Mouse (Mus musculus) heart, embryonic 16.5 days (tissue): ENCODE results near the gene Helt. TPM values are rescaled to one million over a fixed set of nuclear protein-coding genes. Genes with fewer than 3 reads are reported as not detected.
A peak's percentile ranks its signal among the peaks of the same experiment; 100 is the strongest.

ENCODE experiments used
- ATAC-seq: fragments of 200-750 bp; cut with Nextera tagmentation; replicated peaks from 2 replicates; pipeline ENCODE4 v1.8.0; 2017; ENCODE audit warnings: moderate number of reproducible peaks; ENCODE audit not compliant: insufficient read depth, low FRiP score; ENCODE audit errors: extremely low read depth
- H3K27ac ChIP-seq: fragments of 300-500 bp; sonication (generic); 2 replicates; pipeline ENCODE4 v1.5.1; 2014; ENCODE audit warnings: mild to moderate bottlenecking, low read length, control low read depth, moderate library complexity
- H3K27me3 ChIP-seq: fragments of 300-500 bp; sonication (generic); 2 replicates; pipeline ENCODE4 v1.6.1; 2014; ENCODE audit warnings: low read length, mixed read lengths; ENCODE audit not compliant: control insufficient read depth, insufficient read depth
- H3K36me3 ChIP-seq: fragments of 300-500 bp; sonication (generic); 2 replicates; pipeline ENCODE4 v1.6.1; 2014; ENCODE audit not compliant: control insufficient read depth, insufficient read depth
- H3K4me1 ChIP-seq: fragments of 300-500 bp; sonication (generic); 2 replicates; pipeline ENCODE4 v1.6.1; 2014; ENCODE audit warnings: low read length, mixed read lengths; ENCODE audit not compliant: control insufficient read depth, insufficient read depth
- H3K4me2 ChIP-seq: fragments of 300-500 bp; sonication (generic); 2 replicates; pipeline ENCODE4 v1.6.1; 2014; ENCODE audit warnings: low read depth, mild to moderate bottlenecking, control low read depth, low read length
- H3K4me3 ChIP-seq: fragments of 300-500 bp; sonication (generic); 2 replicates; pipeline ENCODE4 v1.5.1; 2014; ENCODE audit warnings: mild to moderate bottlenecking, control low read depth, low read length
- H3K9ac ChIP-seq: fragments of 300-500 bp; sonication (generic); 2 replicates; pipeline ENCODE4 v1.6.1; 2014; ENCODE audit warnings: low read length, control low read depth
- H3K9me3 ChIP-seq: fragments of 300-500 bp; sonication (generic); replicated peaks from 2 replicates; pipeline ENCODE4 v1.6.1; 2016; ENCODE audit warnings: low read length; ENCODE audit not compliant: control insufficient read depth
- WGBS: fragments of 180-500 bp; shearing (Covaris S2); extraction: QIAGEN DNeasy Blood & Tissue Kit; methylation state at CpG from one replicate; pipeline ENCODE4 v1.1.7; 2014; 5-methylcytosine and 5-hydroxymethylcytosine counted together
- polyA plus RNA-seq: library from polyadenylated mRNA; unstranded; fragments of >200 nt; fragmentation: Nextera tagmentation; extraction: Ambion mirVana; gene quantifications from 2 replicates; pipeline ENCODE4 v1.2.1, GENCODE M21; 2015

Helt gene
- polyA plus RNA-seq, 1 experiment from 2014 or later, result not detected

DNA sequence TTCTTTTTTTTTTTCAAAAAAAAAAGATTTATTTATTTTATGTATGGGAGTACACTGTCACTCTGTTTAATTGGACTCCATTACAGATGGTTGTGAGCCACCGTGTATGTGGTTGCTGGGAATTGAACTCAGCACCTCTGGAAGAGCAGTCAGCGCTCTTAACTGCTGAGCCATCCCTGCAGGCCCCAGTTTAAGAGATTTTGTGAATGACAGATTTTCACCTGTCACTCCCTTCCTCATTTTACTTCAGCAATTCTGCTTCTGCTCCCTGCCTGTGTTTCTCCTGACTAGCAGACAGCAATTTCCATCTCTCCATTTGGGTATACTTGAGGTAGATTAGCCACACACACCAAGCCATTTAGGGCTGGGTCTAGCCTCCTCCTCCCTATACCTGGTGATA is 13.7 kb upstream of the Helt start:
- no peak for ATAC-seq
- H3K36me3 ChIP-seq, result no peaks in the 10 kb centered on the region
- H3K4me1 ChIP-seq, result peaks cover 4% of the 10 kb centered on the region
- no peak overlapping the region for H3K4me2 ChIP-seq
- no peak overlapping the region for H3K27ac ChIP-seq
- H3K27me3 ChIP-seq, result no peaks in the 10 kb centered on the region
- no peaks in the 10 kb centered on the region for H3K9me3 ChIP-seq
- WGBS, result 89% methylated on average over 2 of the region's 2 CpGs
- H3K9ac ChIP-seq, result no peak overlapping the region
- H3K4me3 ChIP-seq, result no peak overlapping the region

- H3K4me1 ChIP-seq, result peaks cover 2% of the 10 kb centered on the region
- no peaks in the 10 kb centered on the region for H3K9me3 ChIP-seq
- ATAC-seq, result no peak
- H3K4me2 ChIP-seq, result peak overlapping the region; percentile 47; the same call in 1 of the 2 replicates
- H3K27ac ChIP-seq, result no peak overlapping the region
- H3K27me3 ChIP-seq, result no peaks in the 10 kb centered on the region
- H3K36me3 ChIP-seq, result no peaks in the 10 kb centered on the region
- no peak overlapping the region for H3K9ac ChIP-seq
- no peak overlapping the region for H3K4me3 ChIP-seq
- WGBS, result 4% methylated on average over 9 of the region's 9 CpGs
Observed at GRCm38 (mm10) chr8:46305733-46306349, 11.4 kb upstream of the Helt start.

GRCm38 (mm10) chr8:46302121-46302520 is 7.7 kb upstream of the Helt start:
- no peak for ATAC-seq
- Histone ChIP-seq H3K27ac (no peak overlapping the region), H3K4me2 (no peak overlapping the region), H3K4me1 (no peaks in the 10 kb centered on the region; the same call in 1 of the 2 replicates), H3K36me3 (no peaks in the 10 kb centered on the region), H3K27me3 (peaks cover 13% of the 10 kb centered on the region), H3K9ac (no peak overlapping the region), H3K4me3 (no peak overlapping the region), H3K9me3 (no peaks in the 10 kb centered on the region)
- 89% methylated on average over 9 of the region's 9 CpGs for WGBS

DNA sequence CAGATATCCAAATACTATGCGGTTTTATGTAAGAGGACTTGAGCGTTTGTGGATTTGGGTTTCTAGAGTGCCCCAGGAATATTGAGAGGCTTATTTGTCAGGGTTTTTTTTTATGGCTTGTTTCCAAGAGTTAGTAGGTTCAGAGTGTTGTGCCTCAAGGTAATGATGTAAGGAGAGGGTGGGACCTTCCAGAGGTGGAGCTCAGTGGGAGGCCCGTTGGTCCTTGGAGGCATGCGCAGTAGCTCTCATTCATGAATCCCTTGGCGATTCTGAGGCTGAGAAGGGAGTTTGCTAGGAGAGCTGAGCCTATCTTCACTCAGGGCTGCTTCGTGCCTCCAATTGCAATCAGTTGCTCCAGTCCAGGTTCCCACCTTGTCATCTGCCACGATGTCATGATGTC is 4.4 kb upstream of the Helt start:
- Histone ChIP-seq H3K36me3 (no peaks in the 10 kb centered on the region), H3K27me3 (peaks cover 46% of the 10 kb centered on the region), H3K4me2 (no peak overlapping the region), H3K4me1 (no peaks in the 10 kb centered on the region), H3K4me3 (no peak overlapping the region), H3K27ac (no peak overlapping the region), H3K9me3 (no peaks in the 10 kb centered on the region), H3K9ac (no peak overlapping the region)
- 38% methylated on average over 7 of the region's 7 CpGs for WGBS
- ATAC-seq, result no peak

GRCm38 (mm10) chr8:46296551-46296950 is 2.1 kb upstream of the Helt start:
- no peak overlapping the region for H3K4me3 ChIP-seq
- no peak overlapping the region for H3K9ac ChIP-seq
- no peaks in the 10 kb centered on the region for H3K36me3 ChIP-seq
- no peaks in the 10 kb centered on the region for H3K9me3 ChIP-seq
- H3K4me1 ChIP-seq, result peaks cover 2% of the 10 kb centered on the region; the same call in 1 of the 2 replicates
- no peak overlapping the region for H3K27ac ChIP-seq
- H3K4me2 ChIP-seq, result no peak overlapping the region
- ATAC-seq, result no peak
- WGBS, result 3% methylated on average over 11 of the region's 11 CpGs
- H3K27me3 ChIP-seq, result peaks cover 69% of the 10 kb centered on the region

DNA sequence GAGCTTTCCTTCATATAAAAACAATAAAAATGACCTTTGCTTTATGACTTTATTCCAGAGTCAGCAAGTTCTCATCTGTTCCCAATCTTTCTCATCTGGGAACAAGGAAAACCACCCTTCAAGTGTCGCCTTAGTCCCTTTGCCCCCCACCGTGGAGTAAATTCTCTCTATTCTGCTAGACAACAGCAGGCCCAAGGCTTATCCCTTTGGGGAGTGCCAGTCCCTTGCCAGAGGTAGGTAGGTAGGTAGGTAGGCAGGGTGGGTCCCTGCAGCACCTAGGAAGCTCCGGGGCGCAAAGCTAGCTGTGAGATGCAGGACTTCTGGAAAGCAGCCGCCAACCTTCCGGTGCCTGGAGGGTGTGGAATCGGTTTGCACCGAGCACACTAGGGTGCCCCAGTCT is 1.5 kb upstream of the Helt start:
- 3% methylated on average over 8 of the region's 8 CpGs for whole genome bisulfite sequencing
- peaks cover 75% of the 10 kb centered on the region for H3K27me3 ChIP-seq

DNA sequence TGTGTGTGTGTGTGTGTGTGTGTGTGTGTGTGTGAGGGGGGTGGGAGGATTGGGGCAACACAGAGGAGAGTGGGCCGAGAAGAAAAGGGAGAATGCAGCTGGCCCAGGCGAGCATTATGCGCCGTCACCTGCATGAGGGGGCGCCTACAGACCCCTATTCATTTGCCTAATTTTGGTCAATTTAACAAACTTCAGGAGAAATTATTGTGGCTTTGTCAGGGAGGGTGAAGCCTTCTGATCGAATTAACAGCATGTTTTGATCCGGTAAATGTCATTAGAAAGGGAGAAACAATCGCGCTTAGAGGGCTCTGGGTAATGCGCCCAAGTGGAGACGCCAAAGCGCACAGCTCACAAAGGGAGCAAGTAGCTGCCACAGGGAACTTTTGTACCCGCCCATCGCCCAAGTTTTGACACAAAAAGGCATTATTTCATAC is 647 bp upstream of the Helt start:
- peaks cover 83% of the 10 kb centered on the region for H3K27me3 ChIP-seq
- peaks cover 2% of the 10 kb centered on the region; the same call in 1 of the 2 replicates for H3K4me1 ChIP-seq
- 2% methylated on average over 14 of the region's 14 CpGs for WGBS
- H3K4me2 ChIP-seq, result no peak overlapping the region
- H3K27ac ChIP-seq, result no peak overlapping the region
- no peaks in the 10 kb centered on the region for H3K9me3 ChIP-seq
- H3K36me3 ChIP-seq, result no peaks in the 10 kb centered on the region
- no peak overlapping the region for H3K9ac ChIP-seq
- ATAC-seq, result no peak
- H3K4me3 ChIP-seq, result no peak overlapping the region

More for the DNA sequence above, 1.5 kb upstream of the Helt start:
- Histone ChIP-seq H3K9me3 (no peaks in the 10 kb centered on the region), H3K27ac (no peak overlapping the region), H3K36me3 (no peaks in the 10 kb centered on the region), H3K9ac (no peak overlapping the region), H3K4me2 (no peak overlapping the region), H3K4me1 (peaks cover 2% of the 10 kb centered on the region; the same call in 1 of the 2 replicates), H3K4me3 (no peak overlapping the region)
- no peak for ATAC-seq

- Histone ChIP-seq H3K27ac (no peak overlapping the region), H3K27me3 (peaks cover 93% of the 10 kb centered on the region), H3K4me3 (peak overlapping the region; percentile 30), H3K4me2 (peak overlapping the region; percentile 43), H3K4me1 (peaks cover 2% of the 10 kb centered on the region; the same call in 1 of the 2 replicates), H3K9me3 (no peaks in the 10 kb centered on the region), H3K9ac (no peak overlapping the region), H3K36me3 (no peaks in the 10 kb centered on the region)
- WGBS, result 1% methylated on average over 16 of the region's 16 CpGs
- no peak for ATAC-seq
Observed at GRCm38 (mm10) chr8:46293741-46294151, 725 bp downstream of the Helt start.

GRCm38 (mm10) chr8:46293201-46293600 is 1.3 kb downstream of the Helt start:
- Histone ChIP-seq H3K9ac (no peak overlapping the region), H3K4me3 (peak overlapping the region; percentile 30; the same call in 1 of the 2 replicates), H3K27me3 (peaks cover 89% of the 10 kb centered on the region), H3K27ac (no peak overlapping the region), H3K36me3 (no peaks in the 10 kb centered on the region), H3K9me3 (no peaks in the 10 kb centered on the region), H3K4me2 (peak overlapping the region; percentile 1; the same call in 1 of the 2 replicates), H3K4me1 (peaks cover 2% of the 10 kb centered on the region; the same call in 1 of the 2 replicates)
- ATAC-seq, result no peak
- 3% methylated on average over 14 of the region's 14 CpGs for WGBS
